In genomic region chr16:43190390-43190789, GRCm38 (mm10) we compare ENCODE assay signal across 22 mouse cellular contexts.
DNase-seq lines count a peak whose midpoint lies in the region; ATAC-seq and TF ChIP-seq lines count a peak whose summit lies in the region.
"Had no signal": no experiment of that assay in that cellular context is flagged by ENCODE, and none has a peak within 500 bp of the region (broad histone marks: within the 10 kb centered on the region; RNA-seq: fewer than 3 reads in every experiment).

No protein-coding gene starts in this region.

- DNase-seq in cerebellum, adult 2 months = peak in 1 of 2 experiments; percentile 9
- no peak for DNase-seq in cerebellum, postnatal 4 days (ENCODE audit: low spot score in 2 of 2)
- DNase-seq in 3T3-L1 (ENCODE audit: low read depth, low spot score) = peak; percentile 10
- DNase-seq in NIH3T3 (ENCODE audit: low read depth) = peak; percentile 2
- no peak for DNase-seq in spleen, postnatal 36 days (ENCODE audit: low spot score in 2 of 2)
- no peak for DNase-seq in thymus, postnatal 4 days
- DNase-seq in kidney, adult 9 months = no peak
- DNase-seq: adrenal gland, postnatal 25 days; gastrocnemius, postnatal 36 days; heart, postnatal 10 days; kidney, adult 8-10 months; kidney, postnatal 36 days; lung, postnatal 14 days; right cerebral cortex, postnatal 4 days had no signal

- TF ChIP-seq CTCF in cerebellum, adult 2 months (IDR thresholded peaks at IDR 0.05; ENCODE audit: borderline replicate concordance, insufficient read depth, low read depth, low read length) = no peak

- H3K4me3 ChIP-seq in cerebellum, adult 2 months (replicated peaks; ENCODE audit: insufficient read depth, low read depth, low read length) = no peak overlapping the region
- H3K4me3 ChIP-seq: embryonic facial prominence, embryonic 12.5 days; erythroblast, embryonic 14.5 days; forebrain, embryonic 15.5 days; neural tube, embryonic 15.5 days had no signal

- H3K27me3 ChIP-seq in cerebellum, adult 2 months (ENCODE audit: control insufficient read depth, insufficient read depth, low read length) = no peaks in the 10 kb centered on the region
- H3K27me3 ChIP-seq: embryonic facial prominence, embryonic 12.5 days; forebrain, embryonic 15.5 days; neural tube, embryonic 15.5 days had no signal

- peak; percentile 96 for ATAC-seq in megakaryocyte, adult 5-6 weeks (ENCODE audit: poor library complexity, severe bottlenecking)
- ATAC-seq: activated CD4-positive, CD25-positive, alpha-beta regulatory T cell, adult 4 months; forebrain, embryonic 15.5 days; inflammation-experienced regulatory T-cells, adult 6 months; midbrain, embryonic 16.5 days had no signal

- H3K4me1 ChIP-seq in cerebellum, adult 2 months (ENCODE audit: control insufficient read depth, insufficient read depth, low read length) = peaks cover 17% of the 10 kb centered on the region; the same call in 1 of the 2 replicates
- H3K4me1 ChIP-seq: embryonic facial prominence, embryonic 12.5 days; neural tube, embryonic 15.5 days had no signal

- WGBS in cerebellum, adult 2 months = 97% methylated on average over 1 of the region's 1 CpGs

- TF ChIP-seq POLR2A in cerebellum, adult 2 months (IDR thresholded peaks at IDR 0.05; ENCODE audit: borderline replicate concordance, insufficient read depth, low read length) = no peak

- H3K27ac ChIP-seq in cerebellum, adult 2 months (ENCODE audit: insufficient read depth, low read length) = peak overlapping the region; percentile 69; the same call in 1 of the 2 replicates
- H3K27ac ChIP-seq: embryonic facial prominence, embryonic 12.5 days; forebrain, embryonic 15.5 days; neural tube, embryonic 15.5 days had no signal

Comparison
In these comparisons a context has a peak if more than half of its experiments do, and no peak if none do; other contexts are left out.
1. DNase-seq: peak in 3T3-L1 (single experiment) and NIH3T3 (single experiment); none in cerebellum, postnatal 4 days (0 of 2), spleen, postnatal 36 days (0 of 2), thymus, postnatal 4 days (single experiment) and kidney, adult 9 months (single experiment).